Mouse (Mus musculus): ENCODE data around the gene Abcg5.

The Abcg5 gene

GRCm38 (mm10) chr17:84682734-84683717 lies at the start of gene Abcg5:
Abcg5 (minus strand) TSS chr17:84683011.
- no peak for DNase-seq

GRCm38 (mm10) chr17:84732612-84733011 lies 49.8 kb upstream of the Abcg5 start:
- no peak for DNase-seq

- no peak for DNase-seq
Observed at GRCm38 (mm10) chr17:84731361-84731760, 48.5 kb upstream of the Abcg5 start.

GRCm38 (mm10) chr17:84729140-84729539 lies 46.3 kb upstream of the Abcg5 start:
- no peak for DNase-seq

- no peak for DNase-seq
Observed at GRCm38 (mm10) chr17:84728201-84728911, 45.5 kb upstream of the Abcg5 start.

- DNase-seq = no peak
Observed at GRCm38 (mm10) chr17:84725163-84725562, 42.4 kb upstream of the Abcg5 start.

GRCm38 (mm10) chr17:84724028-84724427 lies 41.2 kb upstream of the Abcg5 start:
- no peak for DNase-seq

- no peak for DNase-seq
Observed at GRCm38 (mm10) chr17:84719105-84719504, 36.3 kb upstream of the Abcg5 start.

- no peak for DNase-seq
Observed at GRCm38 (mm10) chr17:84717416-84717815, 34.6 kb upstream of the Abcg5 start.

GRCm38 (mm10) chr17:84716252-84716872 lies 33.6 kb upstream of the Abcg5 start:
- no peak for DNase-seq

GRCm38 (mm10) chr17:84714930-84715329 lies 32.1 kb upstream of the Abcg5 start:
- no peak for DNase-seq

GRCm38 (mm10) chr17:84713563-84714164 lies 30.9 kb upstream of the Abcg5 start:
- no peak for DNase-seq

GRCm38 (mm10) chr17:84709403-84709851 lies 26.6 kb upstream of the Abcg5 start:
- no peak for DNase-seq

- no peak for DNase-seq
Observed at GRCm38 (mm10) chr17:84708818-84709217, 26.0 kb upstream of the Abcg5 start.

GRCm38 (mm10) chr17:84707407-84707806 lies 24.6 kb upstream of the Abcg5 start:
- peak; percentile 21 for DNase-seq

GRCm38 (mm10) chr17:84698727-84699126 lies 15.9 kb upstream of the Abcg5 start:
- peak; percentile 48 for DNase-seq

- no peak for DNase-seq
Observed at GRCm38 (mm10) chr17:84696537-84696936, 13.7 kb upstream of the Abcg5 start.

- DNase-seq = no peak
Observed at GRCm38 (mm10) chr17:84693741-84694140, 10.9 kb upstream of the Abcg5 start.

GRCm38 (mm10) chr17:84690111-84690510 lies 7.3 kb upstream of the Abcg5 start:
- no peak for DNase-seq

- DNase-seq = no peak
Observed at GRCm38 (mm10) chr17:84689316-84689715, 6.5 kb upstream of the Abcg5 start.

GRCm38 (mm10) chr17:84688834-84689233 lies 6.0 kb upstream of the Abcg5 start:
- DNase-seq = no peak

- no peak for DNase-seq
Observed at GRCm38 (mm10) chr17:84687994-84688393, 5.2 kb upstream of the Abcg5 start.

GRCm38 (mm10) chr17:84685286-84685685 lies 2.5 kb upstream of the Abcg5 start:
- DNase-seq = no peak

Data from thymus, postnatal 14 days (tissue).